Mouse (Mus musculus) midbrain, embryonic 12.5 days (tissue): Measurements from ENCODE around the gene Zcwpw1. TPM values are rescaled to one million over a fixed set of nuclear protein-coding genes. Genes with fewer than 3 reads are reported as not detected.
"Not testable (repeated sequence)": the region's sequence is repeated elsewhere in the genome, so short reads cannot be mapped to it uniquely, and the experiment has no call there.

Experiments used
- ATAC-seq: fragments of 200-750 bp; cut with Nextera tagmentation; 2 replicates; pipeline ENCODE4 v1.8.0; 2017; ENCODE audit warnings: low read depth, moderate TSS enrichment, moderate library complexity; ENCODE audit not compliant: low FRiP score
- H3K27ac ChIP-seq: fragments of 300-500 bp; sonication (generic); replicated peaks from 2 replicates; pipeline ENCODE4 v1.5.1; 2016; ENCODE audit warnings: mild to moderate bottlenecking
- H3K27me3 ChIP-seq: fragments of 300-500 bp; sonication (generic); 2 replicates; pipeline ENCODE4 v1.6.1; 2016; ENCODE audit warnings: mild to moderate bottlenecking
- H3K36me3 ChIP-seq: fragments of 300-500 bp; sonication (generic); 2 replicates; pipeline ENCODE4 v1.6.1; 2016
- H3K4me1 ChIP-seq: fragments of 300-500 bp; sonication (generic); 2 replicates; pipeline ENCODE4 v1.6.1; 2016
- H3K4me2 ChIP-seq: fragments of 300-500 bp; sonication (generic); replicated peaks from 2 replicates; pipeline ENCODE4 v1.6.1; 2016; ENCODE audit warnings: mild to moderate bottlenecking, moderate library complexity
- H3K4me3 ChIP-seq: fragments of 300-500 bp; sonication (generic); 2 replicates; pipeline ENCODE4 v1.5.1; 2016; ENCODE audit warnings: mild to moderate bottlenecking
- H3K9ac ChIP-seq: fragments of 300-500 bp; sonication (generic); replicated peaks from 2 replicates; pipeline ENCODE4 v1.6.1; 2016; ENCODE audit warnings: mild to moderate bottlenecking, moderate library complexity
- H3K9me3 ChIP-seq: fragments of 300-500 bp; sonication (generic); 2 replicates; pipeline ENCODE4 v1.6.1; 2016; ENCODE audit warnings: mild to moderate bottlenecking
- WGBS: fragments of 180-500 bp; shearing (Covaris S2); methylation state at CpG from one replicate; pipeline ENCODE4 v1.1.7; 2016; 5-methylcytosine and 5-hydroxymethylcytosine counted together
- polyA plus RNA-seq: library from polyadenylated mRNA; unstranded; fragments of >200 nt; fragmentation: Nextera tagmentation; extraction: Ambion mirVana; gene quantifications from 2 replicates; pipeline ENCODE4 v1.2.1, GENCODE M21; 2016

Gene Zcwpw1
- polyA plus RNA-seq, 1 experiment from 2014 or later, result 14.9 TPM

DNA sequence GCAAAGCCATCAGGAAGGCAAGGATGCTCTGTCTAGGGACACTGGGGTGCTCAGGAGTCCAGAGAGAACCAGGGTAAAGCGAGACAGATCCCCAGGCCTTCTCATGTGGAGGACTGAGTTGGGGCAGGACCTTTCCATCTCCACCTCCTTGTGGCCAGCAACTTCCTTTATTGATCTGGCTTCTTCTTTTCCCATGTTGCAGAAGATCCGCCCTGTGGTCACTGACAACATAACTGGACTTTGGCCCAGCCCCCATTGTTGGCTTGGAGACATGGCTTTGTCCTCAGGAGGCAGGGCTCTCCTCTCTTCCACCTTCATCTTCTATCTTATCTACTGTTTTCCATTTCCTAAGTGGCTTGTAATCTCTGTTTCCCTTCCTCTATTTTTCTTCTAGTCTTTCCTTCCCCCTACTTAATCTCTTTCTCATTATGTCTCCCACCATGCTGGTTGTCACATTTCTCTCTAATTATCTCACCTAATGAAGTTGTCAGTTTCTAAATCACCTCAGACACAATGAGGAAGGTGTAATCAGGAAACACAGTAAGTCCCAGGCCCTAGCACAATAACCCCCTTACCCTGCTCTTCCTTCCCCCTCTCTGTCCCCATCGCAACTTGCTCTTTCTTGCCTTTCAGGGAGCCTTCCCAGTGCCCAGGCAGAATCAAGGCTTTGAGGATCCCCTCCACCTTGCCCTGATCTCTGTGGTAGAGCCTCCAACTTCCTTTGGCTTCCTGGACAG, 84.2 kb downstream of the Zcwpw1 start, which contains the start of gene Pilrb2:
TSS of gene Pilrb2 (minus strand) at position 172 of the 737 bp plus-strand sequence.
- H3K9ac ChIP-seq, H3K27me3 ChIP-seq, H3K4me1 ChIP-seq, H3K36me3 ChIP-seq, H3K4me3 ChIP-seq, ATAC-seq, H3K9me3 ChIP-seq, H3K4me2 ChIP-seq, H3K27ac ChIP-seq: not testable (repeated sequence)
- WGBS, result 76% methylated on average over 3 of the region's 3 CpGs

Other genes with a start within 250 kb of the Zcwpw1 start
- gene Actl6b, start 234.3 kb upstream of the Zcwpw1 start, polyA plus RNA-seq, result 89.4 and 93.1 TPM in 2 replicates
- gene Tfr2, start 218.0 kb upstream of the Zcwpw1 start, polyA plus RNA-seq, result 1.6 and 2.4 TPM in 2 replicates
- gene Mospd3, start 186.7 kb upstream of the Zcwpw1 start, polyA plus RNA-seq, result 31.9 and 33.5 TPM in 2 replicates
- gene Pcolce, start 174.0 kb upstream of the Zcwpw1 start, polyA plus RNA-seq, result 49.0 and 68.9 TPM in 2 replicates
- gene Fbxo24, start 158.8 kb upstream of the Zcwpw1 start, polyA plus RNA-seq, result 0.23 and 0.24 TPM in 2 replicates
- 31.3 and 33.5 TPM in 2 replicates for gene Lrch4, start 158.7 kb upstream of the Zcwpw1 start, polyA plus RNA-seq
- gene Gm20605, start 158.6 kb upstream of the Zcwpw1 start, polyA plus RNA-seq, result 10.7 and 12.9 TPM in 2 replicates
- gene Sap25, start 146.5 kb upstream of the Zcwpw1 start, polyA plus RNA-seq, result 8.1 and 10.7 TPM in 2 replicates
- 0.14 and 0.29 TPM in 2 replicates for gene Irs3, start 142.1 kb upstream of the Zcwpw1 start, polyA plus RNA-seq
- 25.9 and 29.0 TPM in 2 replicates for gene Agfg2, start 103.1 kb upstream of the Zcwpw1 start, polyA plus RNA-seq
- gene Nyap1, start 46.2 kb upstream of the Zcwpw1 start, polyA plus RNA-seq, result 22.1 TPM in 2 replicates
- gene Tsc22d4, start 42.1 kb upstream of the Zcwpw1 start, polyA plus RNA-seq, result 68.4 and 71.4 TPM in 2 replicates
- gene Ppp1r35, start 8.9 kb upstream of the Zcwpw1 start, polyA plus RNA-seq, result 67.7 and 73.0 TPM in 2 replicates
- 12.1 and 13.7 TPM in 2 replicates for gene Mepce, start 143 bp upstream of the Zcwpw1 start, polyA plus RNA-seq
- 0.29 and 0.33 TPM in 2 replicates for gene Pilra, start 48.5 kb downstream of the Zcwpw1 start, polyA plus RNA-seq
- gene Pilrb1, start 70.3 kb downstream of the Zcwpw1 start, polyA plus RNA-seq, result not detected in 2 replicates
- gene Pilrb2, start 84.0 kb downstream of the Zcwpw1 start, polyA plus RNA-seq, result not detected in 2 replicates
- gene Cyp3a13, start 133.8 kb downstream of the Zcwpw1 start, polyA plus RNA-seq, result not detected in 2 replicates
- 0.15 TPM in 1 of 2 replicates, not detected in the other for gene Gjc3, start 175.3 kb downstream of the Zcwpw1 start, polyA plus RNA-seq
- gene Azgp1, start 193.7 kb downstream of the Zcwpw1 start, polyA plus RNA-seq, result not detected in 2 replicates
- not detected in 2 replicates for gene Smok3a, start 233.5 kb downstream of the Zcwpw1 start, polyA plus RNA-seq
- gene Smok3b, start 233.6 kb downstream of the Zcwpw1 start, polyA plus RNA-seq, result not detected in 2 replicates